Mouse (Mus musculus) forebrain, embryonic 10.5 days (tissue): ENCODE data around the gene Fam53a. TPM values are rescaled to one million over a fixed set of nuclear protein-coding genes. Genes with fewer than 3 reads are reported as not detected.
A peak's percentile ranks its signal among the peaks of the same experiment; 100 is the strongest.

Source experiments
- DNase-seq: peaks from one replicate; pipeline ENCODE4 v3.0.0-alpha.2; 2017; ENCODE audit warnings: low spot score; ENCODE audit errors: extremely low spot score
- H3K27ac ChIP-seq: fragments of 300-500 bp; sonication (generic); 2 replicates; pipeline ENCODE4 v1.5.1; 2016; ENCODE audit warnings: mild to moderate bottlenecking
- H3K27me3 ChIP-seq: fragments of 300-500 bp; sonication (generic); 2 replicates; pipeline ENCODE4 v1.6.1; 2016; ENCODE audit warnings: mild to moderate bottlenecking; ENCODE audit not compliant: poor library complexity, severe bottlenecking
- H3K36me3 ChIP-seq: fragments of 300-500 bp; sonication (generic); replicated peaks from 2 replicates; pipeline ENCODE4 v1.6.1; 2016; ENCODE audit warnings: mild to moderate bottlenecking, moderate library complexity
- H3K4me1 ChIP-seq: fragments of 300-500 bp; sonication (generic); 2 replicates; pipeline ENCODE4 v1.6.1; 2016
- H3K4me3 ChIP-seq: fragments of 300-500 bp; sonication (generic); 2 replicates; pipeline ENCODE4 v1.5.1; 2016; ENCODE audit warnings: mild to moderate bottlenecking, moderate library complexity
- H3K9me3 ChIP-seq: fragments of 300-500 bp; sonication (generic); 2 replicates; pipeline ENCODE4 v1.6.1; 2016; ENCODE audit warnings: mild to moderate bottlenecking, moderate library complexity
- WGBS: fragments of 180-500 bp; shearing (Covaris S2); methylation state at CpG from one replicate; pipeline ENCODE4 v1.1.7; 2016; 5-methylcytosine and 5-hydroxymethylcytosine counted together
- polyA plus RNA-seq: library from polyadenylated mRNA; unstranded; fragments of >200 nt; fragmentation: Nextera tagmentation; extraction: Ambion mirVana; gene quantifications from 2 replicates; pipeline ENCODE4 v1.2.1, GENCODE M21; 2016

Gene Fam53a
- polyA plus RNA-seq, 1 experiment from 2014 or later: 70.0 TPM

DNA sequence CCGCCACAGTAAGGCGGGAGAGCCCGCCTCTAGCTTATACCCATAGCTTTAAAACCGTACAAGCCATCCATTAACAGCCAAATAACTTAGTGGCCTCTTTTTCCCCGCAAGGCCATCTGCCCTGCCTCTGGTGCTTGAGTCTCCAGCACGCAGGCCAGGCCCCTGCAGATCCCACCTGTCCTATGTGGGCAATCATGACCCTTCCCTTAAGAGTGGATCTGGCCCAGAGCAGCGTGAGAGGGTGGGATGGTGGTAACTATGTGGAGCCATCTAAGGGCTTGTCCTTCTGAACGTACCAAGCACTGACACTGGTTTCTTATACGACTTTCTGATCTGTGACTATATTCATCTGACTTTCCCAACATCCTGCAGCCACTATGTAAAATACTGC, 23.3 kb upstream of the Fam53a start:
- WGBS: 5% methylated on average over 9 of the region's 9 CpGs
- DNase-seq: no peak
- Histone ChIP-seq H3K36me3 (peaks cover 56% of the 10 kb centered on the region), H3K9me3 (no peaks in the 10 kb centered on the region), H3K4me1 (peaks cover 58% of the 10 kb centered on the region), H3K27me3 (no peaks in the 10 kb centered on the region), H3K4me3 (peak overlapping the region; percentile 78), H3K27ac (peak overlapping the region; percentile 99)

DNA sequence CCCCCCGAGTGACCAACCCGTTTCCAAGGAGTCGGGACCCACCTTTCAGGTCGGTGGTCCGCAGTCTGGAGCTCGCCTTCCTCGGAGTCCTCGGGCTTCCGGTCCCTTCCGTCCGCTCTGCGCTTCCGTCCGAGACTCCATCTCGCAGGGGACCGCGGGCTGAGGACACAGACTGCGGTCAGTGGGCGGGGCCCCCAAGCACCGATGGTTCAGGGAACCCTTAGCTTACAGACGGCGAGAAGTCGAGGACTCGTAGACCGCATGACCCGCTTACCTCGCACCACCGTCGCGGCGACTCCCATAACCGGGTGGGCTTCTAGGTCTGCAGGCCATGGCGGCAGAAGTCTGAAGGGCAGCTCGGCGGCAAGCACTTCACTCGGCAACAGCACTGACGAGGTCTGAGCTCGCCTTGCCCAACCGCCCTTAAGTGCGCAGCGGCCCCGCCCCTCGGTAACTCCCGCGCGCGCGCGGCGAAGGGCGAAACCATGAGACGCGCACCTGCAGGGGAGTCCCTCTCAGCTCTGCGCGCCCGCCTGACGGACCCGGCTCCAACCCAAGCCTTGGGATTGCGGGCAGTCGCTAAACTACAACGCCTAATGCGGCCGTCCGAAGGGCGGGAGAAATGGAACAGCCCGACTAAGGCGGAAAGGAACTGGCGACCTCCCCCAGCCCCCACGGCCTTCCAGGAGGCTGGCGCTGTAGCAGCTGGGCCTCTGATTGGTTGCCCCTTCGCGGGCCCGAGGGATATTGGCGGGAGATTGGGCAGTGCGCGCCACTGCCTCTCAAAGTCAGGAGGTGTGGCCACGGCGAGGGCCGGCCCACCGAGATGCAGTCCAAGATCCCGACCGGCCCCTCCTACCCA, 22.7 kb upstream of the Fam53a start, which contains the start of gene Slbp:
TSS of gene Slbp (minus strand) at position 654 of the 862 bp plus-strand sequence.
- H3K36me3 ChIP-seq: peaks cover 63% of the 10 kb centered on the region
- peak within 1 kb of the TSS; percentile 99 for H3K27ac ChIP-seq
- H3K4me1 ChIP-seq: peaks cover 55% of the 10 kb centered on the region
- WGBS: under 1% methylated on average over 82 of the region's 82 CpGs
- no peaks in the 10 kb centered on the region for H3K27me3 ChIP-seq
- peak within 1 kb of the TSS; percentile 78 for H3K4me3 ChIP-seq
- H3K9me3 ChIP-seq: no peaks in the 10 kb centered on the region
- DNase-seq: peak; percentile 98

DNA sequence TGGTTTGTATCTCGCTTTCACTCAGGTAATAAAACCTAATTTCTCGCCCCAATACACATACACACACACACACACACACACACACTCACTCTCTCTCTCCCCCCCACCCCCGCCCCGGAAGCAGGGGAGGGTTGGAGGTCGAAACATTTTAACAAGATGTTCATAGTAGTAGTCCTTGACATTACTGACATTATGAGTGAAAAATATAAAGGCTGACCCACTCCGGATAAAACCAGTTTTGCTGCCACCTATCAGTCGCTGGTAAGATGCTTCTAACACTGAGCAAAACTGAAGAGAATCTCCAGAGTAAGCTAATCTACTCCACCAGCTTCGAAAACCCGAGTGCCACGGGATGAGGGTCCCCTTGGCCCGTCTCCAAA, 22.1 kb upstream of the Fam53a start:
- H3K27me3 ChIP-seq: no peaks in the 10 kb centered on the region
- WGBS: under 1% methylated on average over 11 of the region's 11 CpGs
- DNase-seq: no peak

DNA sequence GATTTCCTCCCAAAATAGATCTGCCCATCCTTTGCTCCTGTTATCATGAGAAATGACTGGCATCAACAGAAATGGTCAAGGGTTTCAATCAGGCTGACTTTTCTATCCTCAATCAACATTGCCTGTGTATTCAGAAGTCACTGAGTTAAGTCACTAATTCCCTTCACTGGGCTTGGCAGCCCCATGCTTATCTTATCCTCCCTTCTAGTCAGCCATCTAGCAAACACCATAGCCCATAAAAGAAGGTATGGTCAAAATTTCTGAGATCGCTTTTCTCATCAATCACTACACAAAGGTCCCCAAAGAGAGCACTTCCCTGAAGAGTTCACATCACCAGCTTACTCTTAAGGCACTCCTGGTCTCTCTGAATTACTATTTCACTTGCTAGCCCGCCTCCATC, 21.6 kb upstream of the Fam53a start:
- Histone ChIP-seq H3K27me3 (no peaks in the 10 kb centered on the region), H3K4me3 (peak overlapping the region; percentile 78), H3K27ac (peak overlapping the region; percentile 99), H3K9me3 (no peaks in the 10 kb centered on the region), H3K36me3 (peaks cover 74% of the 10 kb centered on the region), H3K4me1 (peaks cover 44% of the 10 kb centered on the region)
- WGBS: 27% methylated on average over 2 of the region's 2 CpGs
- no peak for DNase-seq

More for the DNA sequence above, 22.1 kb upstream of the Fam53a start:
- Histone ChIP-seq H3K36me3 (peaks cover 69% of the 10 kb centered on the region), H3K4me3 (peak overlapping the region; percentile 78), H3K4me1 (peaks cover 49% of the 10 kb centered on the region), H3K9me3 (no peaks in the 10 kb centered on the region), H3K27ac (peak overlapping the region; percentile 99)

DNA sequence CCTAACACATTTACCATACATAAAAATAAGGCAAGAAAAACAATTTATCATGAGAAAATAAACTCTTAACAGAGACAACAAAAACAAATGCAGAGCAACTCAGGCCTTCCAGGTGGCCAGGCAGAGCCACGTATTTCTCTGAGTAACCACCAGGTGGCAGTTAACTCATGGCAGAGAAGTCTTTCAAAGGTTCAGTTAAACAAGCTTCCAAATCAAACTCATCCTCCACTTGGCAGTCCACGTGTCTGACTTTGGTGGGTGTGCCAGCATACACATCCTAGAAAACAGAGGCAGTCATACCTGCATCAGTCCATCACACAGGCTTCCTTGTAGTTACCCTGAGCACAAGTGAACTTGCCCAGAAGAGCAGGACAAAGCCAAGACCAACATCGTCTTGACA, 11.2 kb upstream of the Fam53a start:
- Histone ChIP-seq H3K36me3 (peaks cover 94% of the 10 kb centered on the region), H3K4me1 (no peaks in the 10 kb centered on the region), H3K4me3 (no peak overlapping the region), H3K27me3 (no peaks in the 10 kb centered on the region), H3K27ac (no peak overlapping the region), H3K9me3 (no peaks in the 10 kb centered on the region)
- WGBS: 62% methylated on average over 3 of the region's 3 CpGs
- DNase-seq: peak; percentile 32

DNA sequence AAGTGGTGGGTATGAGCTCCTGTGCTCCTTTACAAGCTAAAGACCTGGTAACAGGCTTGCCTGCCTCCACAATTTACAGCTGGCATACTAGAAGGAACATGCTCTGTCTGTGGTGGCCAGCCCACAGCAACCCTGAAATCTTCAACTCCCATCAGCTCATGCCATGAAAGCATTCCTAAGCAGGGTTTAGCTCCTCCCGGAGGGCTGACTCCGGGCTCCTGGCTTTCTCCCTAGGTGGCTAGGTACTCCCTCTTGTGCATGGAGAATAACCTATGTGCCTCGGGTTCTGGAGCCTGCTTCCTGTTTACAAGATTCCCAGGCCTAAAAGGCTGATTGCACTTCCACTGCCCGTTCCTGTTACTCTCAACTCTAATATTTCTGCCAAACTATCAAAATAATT, 9.4 kb upstream of the Fam53a start:
- Histone ChIP-seq H3K9me3 (no peaks in the 10 kb centered on the region), H3K4me1 (no peaks in the 10 kb centered on the region), H3K27ac (no peak overlapping the region), H3K36me3 (peaks cover 90% of the 10 kb centered on the region), H3K4me3 (no peak overlapping the region), H3K27me3 (no peaks in the 10 kb centered on the region)
- DNase-seq: no peak
- WGBS: 84% methylated on average over 4 of the region's 4 CpGs

DNA sequence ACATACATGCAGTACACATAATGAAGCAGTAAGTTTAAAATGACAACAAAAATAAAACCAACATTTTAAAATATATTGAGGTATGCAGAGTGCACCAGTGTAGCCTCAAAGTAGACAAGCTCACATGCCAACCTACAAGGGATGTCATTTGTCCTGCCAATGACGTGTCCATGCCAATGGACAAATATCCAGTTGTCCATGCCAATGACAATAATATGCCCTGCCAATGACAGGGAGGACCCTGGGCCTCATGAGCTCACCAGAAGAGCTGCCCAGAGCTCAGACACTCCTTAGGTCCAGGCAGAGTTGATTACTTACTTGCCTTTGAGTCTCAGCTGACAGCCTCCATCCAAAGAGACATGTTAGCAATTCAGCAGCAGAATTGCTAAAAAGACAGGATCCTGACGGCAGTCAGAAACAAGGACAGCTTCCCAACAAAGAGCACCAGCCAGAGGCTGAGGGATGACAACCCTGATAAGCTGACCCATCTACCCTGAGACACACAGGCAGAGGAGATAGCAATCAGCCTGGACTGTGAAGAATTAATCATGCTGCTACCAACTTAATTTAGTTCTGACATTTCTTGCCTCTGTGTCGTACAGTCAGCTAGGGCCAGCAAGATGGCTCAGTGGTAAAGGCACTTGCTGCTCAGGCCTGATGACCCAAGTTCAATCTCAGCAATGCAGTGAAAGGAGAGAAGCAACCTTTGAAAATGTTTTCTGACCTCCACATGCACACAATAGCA, 8.3 kb upstream of the Fam53a start:
- no peaks in the 10 kb centered on the region for H3K27me3 ChIP-seq
- no peak for DNase-seq
- 92% methylated on average over 3 of the region's 3 CpGs for WGBS
- no peaks in the 10 kb centered on the region for H3K9me3 ChIP-seq
- H3K4me3 ChIP-seq: no peak overlapping the region
- H3K27ac ChIP-seq: no peak overlapping the region
- H3K4me1 ChIP-seq: no peaks in the 10 kb centered on the region
- H3K36me3 ChIP-seq: peaks cover 80% of the 10 kb centered on the region

DNA sequence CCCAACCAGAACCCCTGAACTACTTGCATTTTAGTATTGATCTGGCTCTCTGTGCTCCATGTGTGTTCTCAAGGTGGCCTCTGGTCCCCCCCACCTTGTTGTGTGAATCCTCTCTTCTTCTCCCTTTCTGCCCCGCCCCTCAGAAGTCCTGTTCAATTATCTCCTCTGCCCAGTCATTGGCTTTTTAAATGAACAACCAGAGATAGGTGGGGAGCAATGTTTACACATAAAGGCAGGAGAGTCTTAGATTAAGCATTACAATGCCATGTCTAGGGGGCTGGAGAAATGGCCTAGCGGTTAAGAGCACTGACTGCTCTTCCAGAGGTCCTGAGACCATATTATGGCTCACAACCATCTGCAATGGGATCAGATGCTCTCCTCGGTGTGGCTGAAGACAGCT, 5.9 kb upstream of the Fam53a start:
- peaks cover 56% of the 10 kb centered on the region for H3K36me3 ChIP-seq
- no peaks in the 10 kb centered on the region for H3K9me3 ChIP-seq
- 92% methylated on average over 3 of the region's 3 CpGs for WGBS
- DNase-seq: no peak
- no peak overlapping the region for H3K27ac ChIP-seq
- peaks cover 6% of the 10 kb centered on the region for H3K4me1 ChIP-seq
- H3K4me3 ChIP-seq: no peak overlapping the region
- H3K27me3 ChIP-seq: no peaks in the 10 kb centered on the region

DNA sequence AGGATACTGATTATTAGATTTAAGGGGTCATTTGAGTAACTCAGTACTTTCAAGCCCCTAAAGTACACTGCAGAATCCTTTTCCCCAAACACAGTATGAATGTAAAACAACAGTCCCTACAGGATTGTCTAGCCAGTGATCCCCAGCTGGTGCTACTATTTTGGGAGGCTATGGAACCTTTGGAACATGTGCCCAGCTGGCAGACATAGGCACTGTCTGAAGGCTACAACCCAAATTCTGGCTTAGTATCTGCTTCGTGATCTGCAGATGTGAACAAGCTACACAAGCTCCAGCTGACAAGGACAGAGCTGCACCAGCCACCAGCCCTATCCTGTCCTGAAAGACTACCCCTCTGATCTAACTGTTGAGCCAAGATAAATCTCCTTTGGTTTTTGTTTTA, 3.1 kb upstream of the Fam53a start:
- 96% methylated on average over 1 of the region's 1 CpGs for WGBS

DNA sequence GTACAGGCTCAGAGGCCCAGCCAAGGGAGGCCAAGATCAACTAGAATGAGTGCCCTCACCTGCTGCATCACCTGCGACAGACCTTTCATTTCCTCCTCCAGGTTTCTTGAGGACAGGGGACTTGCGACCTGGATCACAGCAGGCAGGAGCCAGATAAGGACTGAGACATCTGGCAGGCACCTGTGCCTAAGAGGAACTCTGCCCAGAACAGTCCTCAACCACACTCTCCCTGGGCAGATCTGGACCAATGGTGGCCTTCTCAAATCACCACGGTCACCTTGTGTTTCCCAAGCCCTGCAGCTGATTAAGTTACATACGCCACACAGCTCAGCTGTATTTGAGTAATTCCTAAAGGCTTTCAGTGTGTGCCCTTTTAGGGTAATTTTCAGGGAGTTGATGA, 1.2 kb upstream of the Fam53a start:
- H3K36me3 ChIP-seq: peaks cover 16% of the 10 kb centered on the region
- WGBS: 73% methylated on average over 4 of the region's 4 CpGs
- H3K27me3 ChIP-seq: no peaks in the 10 kb centered on the region
- H3K27ac ChIP-seq: peak overlapping the region; percentile 92; the same call in 1 of the 2 replicates
- no peaks in the 10 kb centered on the region for H3K9me3 ChIP-seq
- no peak for DNase-seq
- peak overlapping the region; percentile 92 for H3K4me3 ChIP-seq
- peaks cover 36% of the 10 kb centered on the region for H3K4me1 ChIP-seq

More for the DNA sequence above, 3.1 kb upstream of the Fam53a start:
- Histone ChIP-seq H3K27ac (no peak overlapping the region), H3K27me3 (no peaks in the 10 kb centered on the region), H3K4me3 (no peak overlapping the region), H3K4me1 (peaks cover 29% of the 10 kb centered on the region), H3K36me3 (peaks cover 31% of the 10 kb centered on the region), H3K9me3 (no peaks in the 10 kb centered on the region)
- no peak for DNase-seq

DNA sequence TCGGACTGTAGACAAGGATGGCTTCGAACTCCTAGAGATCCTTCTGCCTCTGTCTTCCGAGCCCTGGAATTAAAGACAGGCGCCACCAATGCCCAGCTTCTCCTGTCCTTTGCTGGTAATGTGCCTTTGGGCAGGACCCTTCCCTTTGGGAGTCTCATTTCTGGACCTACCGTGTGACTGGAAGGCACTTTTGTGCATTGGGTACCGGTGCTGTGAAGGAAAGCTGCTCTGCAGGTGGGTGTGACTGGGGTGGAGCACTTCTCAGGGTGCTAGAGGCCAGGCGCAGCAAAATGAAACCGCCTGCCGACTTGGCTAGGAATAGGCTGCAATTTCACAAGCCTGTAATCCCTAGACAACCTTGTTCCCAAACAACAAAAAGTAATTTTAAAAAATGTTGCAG, 626 bp upstream of the Fam53a start:
- 9% methylated on average over 9 of the region's 9 CpGs for WGBS
- H3K4me1 ChIP-seq: peaks cover 36% of the 10 kb centered on the region
- no peaks in the 10 kb centered on the region for H3K27me3 ChIP-seq
- H3K9me3 ChIP-seq: no peaks in the 10 kb centered on the region
- peak overlapping the region; percentile 92 for H3K27ac ChIP-seq
- DNase-seq: no peak
- H3K4me3 ChIP-seq: peak overlapping the region; percentile 92
- peaks cover 16% of the 10 kb centered on the region for H3K36me3 ChIP-seq

DNA sequence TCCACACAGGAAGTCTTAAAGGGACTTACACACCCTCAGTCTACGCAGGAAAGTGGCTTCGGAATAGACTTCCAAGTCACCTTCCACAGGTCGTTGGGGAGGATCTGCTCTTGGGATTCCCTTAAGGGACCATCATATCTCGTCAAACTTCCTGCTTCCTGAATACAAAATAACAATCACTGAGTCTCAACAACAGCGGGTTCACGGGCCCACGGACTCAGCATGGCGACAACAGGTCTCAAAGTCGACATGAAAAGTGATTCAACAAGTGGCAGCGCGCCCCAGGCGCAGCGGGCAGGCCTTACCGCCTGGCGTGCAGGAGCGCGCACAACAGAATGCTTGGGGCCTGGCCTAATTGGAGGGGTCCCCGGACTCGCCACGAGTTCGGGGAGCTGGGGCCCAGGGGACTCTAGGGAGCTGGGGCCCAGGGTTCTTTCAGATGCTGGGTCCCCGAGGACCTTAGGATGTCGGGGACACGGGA, 575 bp downstream of the Fam53a start:
- H3K27me3 ChIP-seq: no peaks in the 10 kb centered on the region
- peaks cover 14% of the 10 kb centered on the region for H3K36me3 ChIP-seq
- H3K27ac ChIP-seq: peak overlapping the region; percentile 92
- 0% methylated on average over 24 of the region's 24 CpGs for WGBS
- H3K9me3 ChIP-seq: no peaks in the 10 kb centered on the region
- peak; percentile 64 for DNase-seq
- H3K4me3 ChIP-seq: peak overlapping the region; percentile 92
- peaks cover 36% of the 10 kb centered on the region for H3K4me1 ChIP-seq

DNA sequence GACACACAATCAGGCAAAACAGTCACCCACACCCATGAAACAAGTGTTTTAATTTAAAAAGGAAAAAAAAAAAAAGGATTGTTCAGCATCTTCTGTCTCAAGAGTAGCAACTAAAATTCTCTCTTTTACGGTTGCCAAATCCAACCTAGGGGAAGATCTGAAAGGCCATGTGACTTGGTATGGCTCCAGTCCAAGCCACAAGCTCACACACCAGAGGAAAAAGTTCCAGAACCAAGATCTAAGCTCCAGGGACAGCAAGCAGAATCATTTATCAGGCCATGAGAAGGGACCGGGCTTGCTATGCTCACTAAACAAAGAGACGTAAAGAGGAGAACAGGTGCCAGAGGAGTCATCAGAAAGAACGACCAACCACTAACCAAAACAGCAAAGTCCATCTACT, 1.5 kb downstream of the Fam53a start:
- Histone ChIP-seq H3K4me3 (peak overlapping the region; percentile 92), H3K9me3 (no peaks in the 10 kb centered on the region), H3K27ac (peak overlapping the region; percentile 92; the same call in 1 of the 2 replicates), H3K4me1 (peaks cover 36% of the 10 kb centered on the region), H3K36me3 (peaks cover 22% of the 10 kb centered on the region), H3K27me3 (no peaks in the 10 kb centered on the region)
- WGBS: 64% methylated on average over 4 of the region's 4 CpGs
- DNase-seq: no peak
